Mouse (Mus musculus) lung, adult 18-20 months (tissue): ENCODE data around the gene Pycr1.

ENCODE experiments used
- DNase-seq, 2 experiments: peaks; one replicate each; pipeline ENCODE4 v3.0.0; 2022; ENCODE audit warnings: mixed read lengths in 2 of 2

The Pycr1 gene

GRCm38 (mm10) chr11:120625152-120625775 lies 18.3 kb downstream of the Pycr1 start, which contains the start of gene Sirt7:
Gene Sirt7 (minus strand): TSS chr11:120625240.
- DNase-seq, result no peak

DNA sequence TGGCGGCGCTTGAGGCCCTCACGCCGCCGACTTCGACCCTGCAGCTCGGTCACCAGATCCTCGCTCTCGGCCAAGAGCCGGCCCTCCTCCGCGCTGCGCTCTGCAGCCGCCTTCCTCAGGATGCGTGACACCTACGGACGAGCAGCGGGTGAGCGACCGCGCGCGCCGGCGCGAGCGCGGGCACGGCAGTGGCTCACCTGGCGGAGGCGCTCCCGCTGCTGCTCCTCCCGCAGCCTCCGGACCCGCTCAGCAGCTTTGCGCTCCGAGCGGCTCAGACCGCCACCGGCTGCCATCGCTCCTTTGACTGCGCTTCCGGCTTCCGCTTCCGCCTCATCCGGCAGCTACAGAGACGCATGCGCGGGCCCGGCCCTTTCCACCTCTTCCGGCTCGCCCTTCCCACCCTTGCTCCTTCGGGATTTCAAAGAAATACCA lies 18.9 kb downstream of the Pycr1 start:
- peak; percentile 86 to 88 for DNase-seq

DNA sequence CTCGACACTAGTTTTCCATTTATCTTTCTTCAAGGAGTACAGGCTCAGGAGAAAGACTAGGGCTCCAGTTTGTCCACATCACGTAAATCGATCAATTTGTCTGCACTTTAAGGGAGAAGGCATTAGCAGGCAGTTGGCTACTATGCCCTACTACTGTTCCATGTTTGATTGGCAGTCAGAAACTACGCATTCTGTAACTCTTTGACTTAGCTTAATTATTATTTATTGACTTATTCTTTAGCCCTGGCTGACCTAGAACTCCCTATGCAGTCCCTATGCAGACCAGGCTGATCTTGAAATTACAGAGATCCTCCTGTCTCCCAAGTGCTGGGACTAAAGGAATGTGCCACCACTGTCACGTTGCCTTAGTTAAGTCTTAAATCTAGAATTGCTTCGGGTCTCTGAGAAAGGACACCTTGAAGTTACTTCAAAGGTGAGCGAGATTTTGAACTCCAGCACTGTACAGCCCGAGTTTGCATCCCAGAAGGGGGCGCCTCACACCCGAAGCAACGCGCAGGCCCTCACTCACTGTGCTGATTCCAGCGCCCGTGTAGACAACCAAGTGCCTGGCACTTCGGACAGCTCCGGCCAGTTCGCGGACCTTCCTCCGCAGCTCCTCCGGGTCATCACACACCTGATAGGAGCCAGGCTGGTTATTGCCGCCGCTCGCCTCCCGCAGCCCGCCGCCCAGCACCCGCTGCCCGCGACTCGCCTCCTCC lies 19.4 kb downstream of the Pycr1 start:
- peak; percentile 65 to 75 for DNase-seq

DNA sequence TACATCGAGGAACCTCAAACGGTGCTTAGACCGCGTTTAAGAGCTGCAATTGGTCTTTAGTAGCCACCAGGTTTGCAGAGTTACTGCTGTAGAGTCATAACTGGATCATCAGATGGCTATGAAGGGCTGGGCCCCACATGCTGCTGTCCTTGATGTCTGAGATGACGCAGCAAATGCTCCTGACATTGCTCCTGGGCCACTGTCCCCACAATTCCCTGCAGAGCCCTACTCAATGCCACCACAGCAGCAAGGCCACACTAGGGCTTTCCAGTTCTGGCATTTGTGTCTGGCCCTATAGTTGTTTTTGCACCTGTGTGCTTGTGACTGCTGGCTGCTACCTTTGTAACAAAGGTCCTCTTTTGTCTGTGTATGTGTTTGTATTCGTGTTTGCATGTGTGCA lies 20.8 kb downstream of the Pycr1 start:
- no peak for DNase-seq

GRCm38 (mm10) chr11:120620195-120620594 lies 23.4 kb downstream of the Pycr1 start:
- DNase-seq, result no peak

GRCm38 (mm10) chr11:120618619-120619535 lies 24.7 kb downstream of the Pycr1 start:
- DNase-seq, result no peak

- DNase-seq, result peak; percentile 92 to 95
Observed at GRCm38 (mm10) chr11:120617519-120618112, 26.0 kb downstream of the Pycr1 start, which contains the start of gene Pcyt2. Gene Pcyt2 (minus strand): TSS chr11:120617936.

DNA sequence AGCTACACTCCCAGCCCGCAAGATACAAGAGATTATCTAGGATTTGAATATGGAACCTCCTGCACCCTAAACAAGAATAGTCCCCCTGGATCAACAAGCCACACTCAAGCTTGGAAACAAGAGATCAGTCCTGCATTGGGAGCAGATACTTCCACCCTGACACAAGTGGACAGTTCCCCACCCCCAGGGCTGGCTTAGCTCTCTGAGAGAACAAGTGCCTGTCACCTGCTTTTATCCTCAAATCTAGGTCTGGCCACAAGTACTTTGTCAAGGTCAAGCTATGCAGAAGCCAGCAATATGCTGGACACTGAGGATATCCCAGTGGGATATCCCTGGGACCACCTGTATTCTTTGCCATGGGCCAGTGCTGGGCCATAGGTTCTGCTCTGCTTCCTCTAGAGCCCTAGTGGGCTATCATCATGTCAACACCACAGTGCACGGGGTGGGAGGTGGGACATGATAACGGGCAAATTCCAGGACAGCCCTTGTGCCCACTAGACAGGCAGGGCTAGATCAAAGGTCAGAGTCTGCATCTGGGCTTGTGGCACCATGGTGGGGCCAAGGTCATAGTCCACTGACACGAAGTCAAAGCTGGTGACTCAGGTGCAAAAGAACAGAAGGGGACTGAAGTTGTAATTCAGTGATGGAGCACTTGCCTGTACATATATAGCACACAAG lies 26.8 kb downstream of the Pycr1 start:
- DNase-seq, result no peak

GRCm38 (mm10) chr11:120615606-120616203 lies 27.9 kb downstream of the Pycr1 start:
- no peak for DNase-seq

DNA sequence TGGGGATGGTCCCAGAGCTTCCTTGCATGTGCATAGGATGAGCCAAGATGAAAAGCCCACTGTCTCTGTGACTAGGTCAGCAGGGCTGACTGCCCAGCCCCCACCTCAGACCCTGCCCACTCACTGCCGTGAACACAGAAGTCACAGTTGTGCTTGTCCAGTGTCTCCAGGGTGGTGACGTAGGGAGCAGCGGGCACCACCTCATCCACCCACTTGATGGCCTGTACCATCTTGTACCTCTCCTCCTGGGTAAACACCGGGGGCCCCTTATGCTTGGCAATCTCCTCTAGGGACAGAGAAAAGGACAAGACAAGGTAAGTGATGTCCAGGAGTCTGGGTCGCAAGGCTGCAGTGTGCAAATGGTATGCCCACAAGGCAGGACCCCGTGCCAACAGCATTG lies 28.4 kb downstream of the Pycr1 start:
- no peak for DNase-seq

GRCm38 (mm10) chr11:120613976-120614375 lies 29.6 kb downstream of the Pycr1 start:
- no peak for DNase-seq

DNA sequence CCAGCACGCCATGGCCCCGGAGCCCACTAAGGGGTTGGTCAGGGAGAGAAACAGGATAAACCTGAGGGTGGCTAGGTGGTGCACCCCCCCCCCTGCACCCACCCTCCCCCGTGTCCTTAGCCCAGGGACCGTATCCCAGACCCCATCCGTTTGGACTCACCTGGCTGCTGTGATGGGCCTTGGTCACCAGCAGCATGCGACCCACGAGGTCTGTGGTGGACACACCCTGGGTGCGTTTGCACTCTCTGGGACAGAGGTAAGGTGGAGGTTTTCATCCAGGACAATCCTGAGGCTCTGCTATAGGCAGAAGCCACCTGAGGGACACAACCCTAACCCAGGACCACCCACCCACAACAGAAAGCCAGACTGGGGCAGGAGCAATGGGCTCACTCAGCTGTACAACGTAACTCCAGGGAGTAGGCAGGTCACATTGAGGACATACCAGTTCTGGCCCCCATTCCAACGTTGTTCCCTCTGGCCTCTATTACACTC lies 30.0 kb downstream of the Pycr1 start:
- DNase-seq, result no peak

- DNase-seq, result peak; percentile 71 to 72
Observed at GRCm38 (mm10) chr11:120612763-120613162, 30.8 kb downstream of the Pycr1 start.

GRCm38 (mm10) chr11:120610477-120611046 lies 33.0 kb downstream of the Pycr1 start:
- DNase-seq, result no peak

GRCm38 (mm10) chr11:120609250-120609649 lies 34.3 kb downstream of the Pycr1 start:
- no peak for DNase-seq

GRCm38 (mm10) chr11:120608241-120609034 lies 35.1 kb downstream of the Pycr1 start, which contains the start of gene Npb:
Gene Npb (plus strand): TSS chr11:120608477.
- no peak for DNase-seq

GRCm38 (mm10) chr11:120606764-120607163 lies 36.8 kb downstream of the Pycr1 start:
- no peak for DNase-seq

DNA sequence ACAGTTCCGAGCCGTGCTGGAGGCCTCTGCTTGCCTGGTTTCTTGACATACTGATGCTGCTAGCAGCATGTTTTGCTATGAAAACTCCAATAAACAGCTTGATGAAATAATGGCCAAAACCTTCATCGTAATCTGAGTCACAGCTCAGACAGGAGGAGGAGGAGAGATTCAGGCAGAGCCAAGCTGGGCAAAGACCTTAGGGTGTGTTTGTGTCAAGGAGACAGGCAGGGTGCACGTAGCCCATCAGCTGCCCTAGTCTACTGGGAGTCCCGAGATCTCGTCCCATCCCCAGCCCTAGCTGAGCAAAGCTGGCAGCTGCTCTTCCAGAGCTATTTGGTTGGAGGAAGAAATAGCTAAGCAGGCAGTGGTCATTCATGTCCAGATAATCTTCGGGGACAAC lies 37.9 kb downstream of the Pycr1 start:
- no peak for DNase-seq

- no peak for DNase-seq
Observed at GRCm38 (mm10) chr11:120603545-120603944, 40.0 kb downstream of the Pycr1 start.

- no peak for DNase-seq
Observed at GRCm38 (mm10) chr11:120600716-120601115, 42.9 kb downstream of the Pycr1 start.
